Mouse (Mus musculus) cortical plate, adult 2 months (tissue): ENCODE results near the gene Dennd2a. TPM values are rescaled to one million over a fixed set of nuclear protein-coding genes. Genes with fewer than 3 reads are reported as not detected.
"Not testable (repeated sequence)": the region's sequence is repeated elsewhere in the genome, so short reads cannot be mapped to it uniquely, and the experiment has no call there.

ENCODE experiments used
- H3K27ac ChIP-seq: fragments of 200-500 bp; 2 replicates; pipeline ENCODE4 v1.5.1; 2012; ENCODE audit warnings: low read length, control low read depth, inconsistent platforms; ENCODE audit not compliant: insufficient read depth
- H3K4me1 ChIP-seq: fragments of 200-500 bp; 2 replicates; pipeline ENCODE4 v1.6.1; 2011; ENCODE audit warnings: low read length; ENCODE audit not compliant: control insufficient read depth, insufficient read depth
- H3K4me3 ChIP-seq: fragments of 200-500 bp; 2 replicates; pipeline ENCODE4 v1.5.1; 2011; ENCODE audit warnings: mild to moderate bottlenecking, low read length, control low read depth; ENCODE audit not compliant: insufficient read depth
- CTCF ChIP-seq: fragments of 200-500 bp; IDR thresholded peaks from 2 replicates; pipeline ENCODE4 v1.5.1; 2011; ENCODE audit warnings: mild to moderate bottlenecking, control low read depth, low read length; ENCODE audit not compliant: insufficient read depth; ENCODE audit errors: extremely low read depth
- POLR2A ChIP-seq: fragments of 200-500 bp; IDR thresholded peaks from 2 replicates; pipeline ENCODE4 v1.6.1; 2011; ENCODE audit warnings: mild to moderate bottlenecking, low read length, control low read depth; ENCODE audit not compliant: insufficient read depth; ENCODE audit errors: extremely low read depth
- polyA plus RNA-seq: library from polyadenylated mRNA; depleted of rRNA; stranded (reverse); fragments of >200 nt; gene quantifications from 2 replicates; pipeline ENCODE4 v1.2.3, GENCODE M21; 2012

Dennd2a gene
- polyA plus RNA-seq, 1 experiment: 13.1 TPM

GRCm38 (mm10) chr6:39445801-39446572, 111.7 kb downstream of the Dennd2a start:
- TF ChIP-seq CTCF (no peak), POLR2A (no peak)
- no peaks in the 10 kb centered on the region for H3K4me1 ChIP-seq
- H3K4me3 ChIP-seq: no peak overlapping the region
- H3K27ac ChIP-seq: no peak overlapping the region

GRCm38 (mm10) chr6:39442786-39443287, 114.8 kb downstream of the Dennd2a start:
- TF ChIP-seq CTCF (no peak), POLR2A (no peak)
- Histone ChIP-seq H3K4me3 (no peak overlapping the region), H3K4me1 (no peaks in the 10 kb centered on the region)

GRCm38 (mm10) chr6:39440207-39440606, 117.5 kb downstream of the Dennd2a start:
- Histone ChIP-seq H3K4me1 (no peaks in the 10 kb centered on the region), H3K4me3 (no peak overlapping the region), H3K27ac (no peak overlapping the region)
- TF ChIP-seq CTCF (no peak), POLR2A (no peak)

More at GRCm38 (mm10) chr6:39442786-39443287, 114.8 kb downstream of the Dennd2a start:
- no peak overlapping the region for H3K27ac ChIP-seq

- not testable (repeated sequence) for H3K4me1 ChIP-seq, H3K4me3 ChIP-seq
Observed at GRCm38 (mm10) chr6:39437519-39437918, 120.1 kb downstream of the Dennd2a start.

GRCm38 (mm10) chr6:39435875-39436274, 121.8 kb downstream of the Dennd2a start:
- H3K27ac ChIP-seq: no peak overlapping the region
- no peak for TF ChIP-seq CTCF
- TF ChIP-seq POLR2A: no peak
- no peak overlapping the region for H3K4me3 ChIP-seq
- H3K4me1 ChIP-seq: no peaks in the 10 kb centered on the region

More at GRCm38 (mm10) chr6:39437519-39437918, 120.1 kb downstream of the Dennd2a start:
- H3K27ac ChIP-seq: not testable (repeated sequence)

- TF ChIP-seq CTCF (no peak), POLR2A (no peak)
- Histone ChIP-seq H3K4me3 (no peak overlapping the region), H3K4me1 (no peaks in the 10 kb centered on the region), H3K27ac (no peak overlapping the region)
Observed at GRCm38 (mm10) chr6:39434886-39435492, 122.7 kb downstream of the Dennd2a start.

- Histone ChIP-seq H3K27ac (no peak overlapping the region), H3K4me3 (no peak overlapping the region), H3K4me1 (no peaks in the 10 kb centered on the region)
- TF ChIP-seq CTCF: no peak
- TF ChIP-seq POLR2A: no peak
Observed at GRCm38 (mm10) chr6:39434111-39434885, 123.4 kb downstream of the Dennd2a start.

- TF ChIP-seq CTCF (no peak), POLR2A (no peak)
- H3K4me1 ChIP-seq: no peaks in the 10 kb centered on the region
- H3K27ac ChIP-seq: no peak overlapping the region
- no peak overlapping the region for H3K4me3 ChIP-seq
Observed at GRCm38 (mm10) chr6:39433701-39434100, 124.0 kb downstream of the Dennd2a start.

GRCm38 (mm10) chr6:39433174-39433573, 124.5 kb downstream of the Dennd2a start:
- H3K4me3 ChIP-seq: no peak overlapping the region
- no peak overlapping the region for H3K27ac ChIP-seq
- TF ChIP-seq CTCF (no peak), POLR2A (no peak)
- H3K4me1 ChIP-seq: no peaks in the 10 kb centered on the region
